Mouse (Mus musculus) T-cell, adult 2 months (primary cell): ENCODE results near the gene Plin4.
"Not testable (repeated sequence)": the region's sequence is repeated elsewhere in the genome, so short reads cannot be mapped to it uniquely, and the experiment has no call there.

Source experiments
- DNase-seq: peaks from one replicate; pipeline ENCODE4 v3.0.0; 2022; ENCODE audit warnings: low spot score

Gene Plin4

DNA sequence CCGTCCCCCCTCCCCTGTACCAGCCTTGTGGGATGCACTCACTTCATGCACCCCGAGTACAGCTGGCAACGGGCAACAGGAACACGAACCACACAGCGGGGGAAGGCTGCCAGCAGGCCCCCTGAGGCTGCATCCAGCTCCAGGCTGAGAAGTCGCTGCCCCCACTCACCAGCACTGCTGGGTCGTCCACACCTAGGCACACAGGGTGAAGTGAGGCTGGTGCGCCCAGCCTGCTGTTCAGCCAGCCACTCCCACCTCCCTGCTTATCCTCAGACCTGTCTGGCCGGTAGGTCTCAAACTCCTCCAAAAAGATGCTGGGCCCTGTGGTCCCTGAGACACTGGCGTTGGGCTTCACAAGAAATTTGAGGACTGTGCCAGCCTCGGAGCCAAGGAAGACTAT, 16.6 kb upstream of the Plin4 start:
- DNase-seq = no peak

DNA sequence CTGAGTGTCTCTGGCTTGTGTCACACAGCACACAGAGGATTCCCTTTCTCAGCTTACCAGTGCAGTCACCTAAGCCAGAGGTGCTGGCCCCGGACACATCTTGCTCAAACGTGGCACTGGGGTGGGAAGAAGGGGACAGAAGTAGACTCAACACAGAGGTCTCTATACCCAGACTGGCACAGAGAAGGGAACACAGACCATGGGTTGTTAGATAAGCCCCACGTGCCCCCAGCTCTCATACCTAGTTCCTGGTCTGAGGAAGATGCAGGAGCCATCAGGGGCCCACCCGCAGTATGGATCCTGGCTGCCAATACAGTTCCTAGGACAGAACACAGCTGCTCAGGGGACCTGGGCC, 15.7 kb upstream of the Plin4 start:
- DNase-seq = no peak

DNA sequence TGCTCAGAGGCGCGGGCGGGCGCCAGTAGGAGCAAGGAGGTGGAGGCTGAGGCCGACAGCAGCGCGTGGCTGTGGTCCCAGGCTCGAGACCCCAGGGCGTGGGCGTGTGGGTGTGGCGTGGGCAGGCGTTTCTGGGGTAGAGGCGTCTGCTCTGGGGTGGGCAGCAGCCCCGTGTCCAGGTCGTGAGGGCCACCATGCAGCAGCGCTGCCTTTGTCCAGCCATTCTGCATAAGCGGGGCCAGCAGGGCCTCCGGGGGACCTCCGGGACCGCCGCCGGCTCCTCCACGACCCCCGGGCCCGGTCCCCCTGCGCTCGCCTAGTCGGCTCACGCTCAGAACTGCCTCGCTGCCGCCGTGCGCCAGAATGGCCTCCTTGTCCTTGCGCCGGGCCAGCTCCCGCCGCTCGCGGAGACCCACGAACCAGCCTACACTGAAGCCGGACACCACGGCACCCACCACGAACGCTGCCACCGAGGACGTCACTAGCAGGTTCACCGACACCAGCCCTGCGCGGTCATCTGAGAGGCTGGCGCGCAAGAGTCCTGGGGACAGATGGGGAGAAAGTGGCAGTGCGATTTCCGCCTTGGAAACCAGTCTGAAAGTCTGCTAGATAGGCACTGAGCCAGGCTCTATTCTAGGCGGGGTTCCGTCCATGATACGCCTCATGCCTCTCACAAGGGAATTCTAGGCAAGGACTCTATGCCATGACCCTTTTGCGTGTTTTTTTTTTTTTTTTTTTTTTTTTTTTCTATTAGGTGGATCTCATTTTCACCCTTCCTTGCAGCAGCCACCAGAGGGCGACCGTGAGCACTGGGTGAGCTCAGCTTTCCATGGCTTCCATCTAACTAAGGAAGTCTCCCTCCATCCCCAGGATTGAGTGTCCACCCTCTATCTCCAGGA, 15.0 kb upstream of the Plin4 start:
- DNase-seq = peak; percentile 39

DNA sequence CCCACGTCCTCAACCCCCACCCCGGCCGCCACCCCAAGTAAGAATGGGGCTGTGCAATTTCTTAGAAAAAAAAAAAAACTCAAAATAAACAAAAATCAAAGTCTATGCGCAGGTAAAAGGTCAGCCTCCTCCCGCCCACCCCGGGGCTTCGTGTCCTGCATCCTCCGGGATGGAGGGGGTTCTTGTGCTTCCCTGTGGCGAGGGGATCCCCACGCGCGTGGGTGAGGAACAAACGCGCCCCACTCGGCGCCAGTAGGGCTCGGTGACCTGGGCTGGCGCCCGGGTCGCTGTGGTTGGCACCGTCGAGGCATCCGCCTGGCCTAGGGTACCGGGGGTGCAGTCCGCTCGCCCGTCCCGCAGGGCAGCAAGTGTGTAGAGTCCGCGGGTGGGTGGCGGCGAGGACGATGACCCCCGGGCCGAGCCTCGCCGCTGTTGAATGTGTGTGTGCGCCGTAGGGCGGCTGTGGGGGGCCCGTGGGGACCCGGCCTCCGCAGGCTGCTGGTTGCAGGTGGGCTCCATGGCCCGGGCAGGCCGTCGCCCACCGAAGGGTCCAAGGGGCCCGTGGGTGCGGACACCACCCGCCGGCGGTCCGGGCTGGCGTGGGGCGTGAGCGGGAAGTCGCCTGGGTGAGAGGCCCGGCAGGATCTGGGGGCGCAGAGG, 14.2 kb upstream of the Plin4 start:
- DNase-seq = no peak

DNA sequence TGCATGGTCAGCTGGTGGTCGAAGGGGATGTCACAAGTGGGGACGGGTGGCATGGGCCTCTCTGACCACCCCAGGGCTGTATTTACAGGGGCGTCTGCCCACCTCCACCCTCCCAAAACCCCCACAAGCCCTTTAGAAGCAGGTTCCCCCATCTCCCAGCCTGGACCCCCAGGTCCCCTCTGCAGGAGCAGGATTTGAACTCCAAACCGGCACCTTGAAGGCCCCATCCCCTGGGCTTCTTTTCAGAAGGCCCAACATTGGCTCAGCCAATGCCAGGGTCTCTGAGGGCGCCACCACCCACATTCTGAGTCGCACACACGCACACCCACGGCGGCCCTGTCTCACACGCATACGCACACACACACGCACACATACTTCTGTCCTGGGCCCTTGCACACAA, 13.6 kb upstream of the Plin4 start:
- no peak for DNase-seq

DNA sequence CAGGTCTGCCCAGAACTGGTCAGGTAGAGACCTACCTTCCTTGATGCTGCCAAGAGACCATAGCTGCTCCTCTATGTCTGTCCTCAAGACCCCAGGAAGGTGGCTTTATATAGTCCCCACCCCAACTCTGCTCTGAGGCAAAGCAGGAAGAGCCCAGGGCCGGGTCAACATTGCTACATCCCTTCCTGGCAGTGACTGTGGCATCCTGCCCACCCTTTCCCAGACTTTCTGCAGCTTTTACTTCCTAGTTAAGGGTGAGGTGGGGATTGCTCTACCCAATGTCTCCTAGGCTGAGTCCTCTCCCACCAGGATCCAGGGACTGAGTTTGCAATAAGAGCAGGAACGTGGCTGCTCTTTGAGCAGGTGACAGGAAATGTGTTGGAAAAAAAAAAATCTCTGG, 12.2 kb upstream of the Plin4 start, which contains the start of gene Lrg1:
Gene Lrg1 (minus strand): TSS at position 176 of the 400 bp plus-strand sequence.
- DNase-seq = no peak

DNA sequence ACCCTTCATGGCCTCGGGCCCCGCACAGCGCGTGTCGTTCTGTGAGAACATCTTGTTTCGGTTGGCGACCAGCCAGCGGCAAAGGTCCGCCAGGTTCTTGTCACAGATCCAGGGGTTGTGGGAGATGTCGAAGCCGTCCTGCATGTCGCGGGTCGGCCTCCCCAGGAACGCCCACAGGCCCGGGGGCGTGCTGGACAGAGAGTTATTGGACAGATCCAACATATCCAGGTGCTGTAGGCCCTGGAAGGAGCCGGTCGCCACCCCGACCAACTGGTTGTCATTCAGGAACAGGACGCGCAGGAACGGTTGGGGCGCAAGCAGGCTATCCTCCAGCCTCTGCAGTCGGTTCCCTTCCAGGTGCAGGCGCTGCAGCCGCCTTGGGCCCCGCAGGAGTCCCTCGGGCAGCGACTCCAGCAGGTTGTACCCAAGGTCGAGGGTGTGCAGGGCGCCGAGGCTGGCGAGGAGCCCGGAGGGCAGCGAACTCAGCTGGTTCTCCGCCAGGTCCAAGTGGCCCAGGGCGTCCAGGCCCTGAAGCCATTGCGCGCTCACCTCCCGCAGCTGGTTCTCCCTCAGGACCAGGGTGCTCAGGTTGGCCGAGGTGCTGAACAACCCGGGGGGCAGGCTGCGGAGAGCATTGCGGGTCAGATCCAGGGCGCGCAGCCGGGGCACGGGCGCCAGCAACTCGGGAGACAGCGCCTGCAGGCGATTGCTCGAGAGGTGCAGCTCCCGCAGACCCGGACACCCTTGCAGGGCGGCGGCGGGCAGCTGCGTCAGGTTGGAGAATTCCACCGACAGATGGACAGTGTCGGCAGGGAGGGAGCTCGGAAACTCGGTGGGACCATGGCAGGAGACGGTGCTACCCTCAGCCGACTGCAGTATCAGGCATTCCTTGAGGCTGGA, 10.6 kb upstream of the Plin4 start:
- DNase-seq = no peak

DNA sequence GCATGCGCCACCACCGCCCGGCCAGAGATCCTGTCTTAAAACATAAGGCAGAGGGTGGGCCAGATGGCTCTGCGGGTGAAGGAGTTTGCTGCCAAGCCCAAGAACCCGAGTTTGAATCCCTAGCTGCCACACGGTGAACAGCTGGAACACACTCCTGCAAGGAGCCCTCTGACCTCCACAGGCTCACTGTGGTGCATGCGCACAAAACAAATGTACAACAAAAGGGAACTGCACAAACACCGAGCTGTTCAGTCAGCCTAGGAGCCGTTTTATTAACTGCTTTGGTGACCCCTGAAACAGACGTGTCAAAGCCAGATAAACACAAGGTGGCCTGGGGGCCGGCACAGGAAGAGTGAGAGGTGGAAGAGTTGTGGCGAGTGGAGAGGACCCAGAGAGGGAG, 9.8 kb upstream of the Plin4 start:
- no peak for DNase-seq

DNA sequence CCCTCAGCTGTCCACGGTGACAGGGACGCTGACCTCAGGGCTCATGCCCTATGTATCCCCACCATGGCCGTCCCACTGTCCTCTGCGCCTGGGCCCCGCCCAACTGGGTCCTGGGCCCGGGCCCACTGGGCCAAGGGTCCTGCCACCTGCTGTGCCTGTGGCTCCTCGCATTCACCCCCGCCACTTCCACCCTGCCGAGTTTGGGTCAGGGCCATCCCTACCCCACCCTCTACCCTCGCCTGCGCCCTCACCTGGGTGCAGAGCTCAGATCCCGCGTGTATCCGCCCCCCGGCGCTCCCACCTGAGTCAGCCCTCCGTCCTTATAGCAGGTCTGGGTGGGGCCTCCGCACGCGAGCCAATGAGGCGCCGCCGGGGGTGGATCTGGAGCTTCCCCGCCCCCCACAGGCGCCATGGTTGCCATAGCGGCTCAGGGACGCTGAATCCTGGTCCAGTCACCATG, 7.7 kb upstream of the Plin4 start, which contains the start of gene Plin5:
Gene Plin5 (minus strand): TSS at position 346 of the 460 bp plus-strand sequence.
- DNase-seq = no peak

DNA sequence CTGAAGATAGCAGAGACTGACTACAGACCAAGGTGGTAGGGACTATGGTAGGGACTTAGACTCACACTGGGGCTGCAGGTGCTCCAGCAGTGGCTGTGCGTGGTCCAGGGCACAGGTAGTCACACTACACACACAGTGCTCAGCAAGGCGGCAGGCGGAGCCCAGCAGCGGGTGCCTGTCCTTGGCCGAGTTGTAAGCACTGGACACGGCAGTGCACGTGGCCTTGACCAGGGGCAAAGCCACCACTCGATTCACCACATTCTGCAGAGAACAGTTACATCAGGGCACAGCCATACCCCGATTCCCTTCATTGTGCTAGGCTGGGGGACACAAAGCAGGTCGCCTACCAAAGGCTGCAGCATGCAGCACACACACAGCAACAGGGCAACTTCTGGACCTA, 6.6 kb upstream of the Plin4 start:
- DNase-seq = no peak

DNA sequence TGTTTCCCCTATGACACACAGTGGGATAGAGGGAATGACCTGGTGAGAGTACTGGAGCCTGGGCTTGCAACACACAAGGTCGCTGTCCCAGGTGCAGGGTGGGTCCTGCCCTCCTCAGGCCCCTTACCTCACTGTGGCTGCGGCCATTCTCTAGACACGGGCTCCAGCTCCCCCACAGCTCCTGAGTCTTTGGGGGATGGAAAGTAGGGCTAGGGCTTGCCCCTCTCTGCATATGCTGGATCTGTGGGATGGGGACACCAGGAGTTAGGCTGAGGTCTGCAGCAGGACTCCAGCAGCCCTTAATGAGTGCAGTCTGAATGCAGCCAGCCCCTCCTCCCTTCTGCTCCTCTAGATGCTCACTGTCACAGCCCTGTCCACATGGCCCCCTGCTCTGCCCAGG, 3.1 kb upstream of the Plin4 start:
- no peak for DNase-seq

DNA sequence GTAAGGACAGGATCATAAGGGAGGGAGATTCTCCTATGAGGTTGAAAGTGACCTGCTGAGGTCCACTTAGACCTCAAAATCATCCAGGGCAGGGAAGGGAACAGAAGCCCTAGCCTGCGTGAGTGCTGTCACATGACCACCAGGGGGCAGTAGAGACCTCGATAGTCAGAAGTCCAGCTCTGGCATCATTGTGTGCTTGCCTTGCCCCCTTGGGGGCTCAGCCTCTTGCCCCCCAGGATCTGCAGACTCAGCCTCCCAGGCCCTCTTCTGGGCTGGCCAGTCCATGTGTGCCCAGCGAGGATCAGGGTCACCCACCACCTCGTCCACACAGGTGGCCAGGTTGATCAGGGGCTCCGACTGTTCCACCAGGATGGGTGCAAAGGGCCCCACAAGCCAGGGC, 2.3 kb upstream of the Plin4 start:
- DNase-seq = peak; percentile 52

DNA sequence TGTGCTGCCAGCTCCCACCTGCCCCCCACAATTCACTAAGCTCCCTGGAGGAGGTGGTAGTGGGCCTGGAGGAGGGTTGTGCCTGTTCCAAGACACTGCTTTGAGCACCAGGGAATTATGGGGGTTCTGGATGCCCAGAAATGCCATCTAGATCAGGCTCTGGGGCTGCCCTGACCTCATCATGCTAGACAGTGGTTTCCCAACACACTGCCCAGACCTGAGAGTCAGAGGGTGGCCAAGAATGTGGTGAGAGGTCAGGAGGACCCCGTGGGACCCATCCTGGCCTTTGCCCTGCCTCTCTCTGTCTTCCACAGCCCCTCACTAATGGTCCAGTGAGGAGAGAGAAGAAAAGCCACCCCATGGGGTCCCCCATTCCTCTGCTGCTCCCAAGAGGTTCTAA, 1.4 kb upstream of the Plin4 start:
- DNase-seq = no peak

DNA sequence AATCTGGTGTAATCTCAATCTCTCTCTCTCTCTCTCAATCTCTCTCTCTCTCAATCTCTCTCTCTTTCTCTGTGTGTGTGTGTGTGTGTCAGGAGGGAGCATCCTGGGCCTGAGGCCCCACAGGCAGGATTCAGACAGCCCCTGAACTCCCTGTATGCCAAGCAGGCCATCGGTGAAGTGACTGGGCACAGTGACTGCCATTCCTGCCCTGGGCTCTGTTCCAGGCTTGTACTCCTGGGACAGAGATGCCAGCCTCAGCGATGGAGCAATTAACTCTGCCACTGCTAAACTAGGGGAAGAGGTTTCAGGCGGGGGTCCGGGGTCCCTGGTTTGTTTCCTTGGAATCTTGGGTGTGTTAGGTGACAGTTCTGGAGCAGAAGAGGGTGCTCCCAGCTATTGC, 968 bp upstream of the Plin4 start:
- no peak for DNase-seq

DNA sequence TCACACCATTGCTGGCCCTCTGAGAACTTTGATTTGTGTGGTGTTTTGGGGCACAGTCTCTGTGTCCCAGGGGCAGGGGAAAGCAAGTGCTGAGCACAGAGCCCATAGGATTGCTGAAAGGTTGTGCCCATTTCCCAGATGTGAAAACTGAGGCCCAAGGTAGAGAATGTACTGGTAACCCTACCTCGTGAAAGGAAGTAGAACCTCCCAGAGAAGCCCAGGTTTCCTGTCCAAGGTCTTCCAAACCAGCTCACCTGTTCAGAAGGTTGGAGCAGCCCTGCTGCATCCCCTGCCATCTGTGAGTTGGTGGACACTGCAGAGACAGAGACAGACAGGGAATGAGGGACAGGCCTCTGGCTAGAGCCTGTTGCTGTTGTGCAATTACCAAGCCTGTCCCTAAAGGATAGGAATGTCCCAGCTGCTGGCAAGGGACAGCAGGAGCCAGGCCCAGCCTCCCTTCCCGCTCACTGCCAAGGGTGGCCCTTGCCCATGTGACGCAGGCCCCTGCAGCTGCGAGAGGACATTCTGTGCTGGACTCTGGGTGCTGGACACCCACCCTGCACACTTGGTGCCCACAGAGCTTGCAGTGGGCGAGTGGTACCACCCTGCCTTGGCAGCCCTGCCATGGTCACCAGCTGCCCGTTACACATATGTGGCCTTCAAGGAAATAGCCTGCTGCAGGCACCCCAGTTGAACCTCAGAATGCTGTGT, 1.1 kb downstream of the Plin4 start:
- DNase-seq = no peak

DNA sequence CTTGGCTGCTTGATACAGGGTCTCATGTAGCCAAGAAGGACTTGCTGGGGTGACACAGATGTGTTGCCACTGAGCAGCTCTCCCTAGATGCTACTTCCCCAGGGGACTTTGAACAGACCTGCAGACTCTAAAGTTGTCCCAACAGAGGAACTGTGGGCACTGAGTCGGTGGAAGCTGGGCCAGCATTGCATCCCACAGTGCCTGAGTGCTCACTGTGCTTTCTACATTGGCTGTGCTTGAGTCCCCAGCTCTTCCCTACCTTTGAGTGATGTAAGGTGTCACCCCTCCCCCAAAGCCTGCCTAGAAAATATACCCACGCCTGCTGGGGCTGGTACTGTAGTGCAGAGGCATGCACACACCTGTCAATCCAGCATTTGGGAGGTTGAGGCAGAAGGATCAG, 1.9 kb downstream of the Plin4 start:
- no peak for DNase-seq

DNA sequence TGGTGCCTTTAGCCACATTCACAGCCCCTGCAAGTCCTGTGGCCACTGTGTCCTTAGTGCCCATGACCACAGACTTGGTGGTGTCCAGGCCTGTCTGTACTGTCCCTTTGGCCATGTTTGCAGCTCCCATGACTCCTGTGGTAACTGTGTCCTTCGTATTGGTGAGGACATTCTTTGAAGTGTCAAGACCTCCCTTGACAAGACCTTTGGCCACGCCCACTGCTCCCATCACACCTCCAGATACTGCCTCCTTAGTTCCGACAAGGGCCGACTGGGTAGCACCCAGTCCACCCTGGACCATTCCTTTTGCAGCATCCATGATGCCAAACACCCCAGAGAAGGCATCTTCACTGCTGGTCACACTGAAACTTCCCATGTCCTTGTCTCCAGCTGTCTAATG, 2.6 kb downstream of the Plin4 start:
- no peak for DNase-seq

DNA sequence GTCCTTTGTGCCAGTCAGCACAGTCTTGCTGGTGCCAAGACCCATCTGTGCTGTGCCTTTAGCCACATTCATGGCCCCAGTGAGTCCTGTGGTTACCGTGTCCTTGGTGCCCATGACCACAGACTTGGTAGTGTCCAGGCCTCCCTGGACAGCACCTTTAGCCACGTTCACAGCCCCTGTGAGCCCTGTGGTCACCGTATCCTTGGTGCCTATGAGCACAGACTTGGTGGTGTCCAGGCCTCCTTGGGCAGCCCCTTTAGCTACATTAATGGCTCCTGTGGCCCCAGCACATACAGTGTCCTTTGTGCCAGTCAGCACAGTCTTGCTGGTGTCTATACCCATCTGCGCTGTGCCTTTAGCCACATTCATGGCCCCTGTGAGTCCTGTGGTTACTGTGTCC, 3.2 kb downstream of the Plin4 start:
- not testable (repeated sequence) for DNase-seq

DNA sequence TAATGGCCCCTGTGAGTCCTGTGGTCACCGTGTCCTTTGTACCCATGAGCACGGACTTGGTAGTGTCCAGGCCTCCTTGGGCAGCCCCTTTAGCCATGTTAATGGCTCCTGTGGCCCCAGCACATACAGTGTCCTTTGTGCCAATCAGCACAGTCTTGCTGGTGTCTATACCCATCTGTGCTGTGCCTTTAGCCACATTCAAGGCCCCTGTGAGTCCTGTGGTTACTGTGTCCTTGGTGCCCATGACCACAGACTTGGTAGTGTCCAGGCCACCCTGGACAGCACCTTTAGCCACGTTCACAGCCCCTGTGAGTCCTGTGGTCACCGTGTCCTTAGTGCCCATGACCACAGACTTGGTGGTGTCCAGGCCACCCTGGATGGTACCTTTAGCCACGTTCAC, 4.8 kb downstream of the Plin4 start:
- DNase-seq = not testable (repeated sequence)

DNA sequence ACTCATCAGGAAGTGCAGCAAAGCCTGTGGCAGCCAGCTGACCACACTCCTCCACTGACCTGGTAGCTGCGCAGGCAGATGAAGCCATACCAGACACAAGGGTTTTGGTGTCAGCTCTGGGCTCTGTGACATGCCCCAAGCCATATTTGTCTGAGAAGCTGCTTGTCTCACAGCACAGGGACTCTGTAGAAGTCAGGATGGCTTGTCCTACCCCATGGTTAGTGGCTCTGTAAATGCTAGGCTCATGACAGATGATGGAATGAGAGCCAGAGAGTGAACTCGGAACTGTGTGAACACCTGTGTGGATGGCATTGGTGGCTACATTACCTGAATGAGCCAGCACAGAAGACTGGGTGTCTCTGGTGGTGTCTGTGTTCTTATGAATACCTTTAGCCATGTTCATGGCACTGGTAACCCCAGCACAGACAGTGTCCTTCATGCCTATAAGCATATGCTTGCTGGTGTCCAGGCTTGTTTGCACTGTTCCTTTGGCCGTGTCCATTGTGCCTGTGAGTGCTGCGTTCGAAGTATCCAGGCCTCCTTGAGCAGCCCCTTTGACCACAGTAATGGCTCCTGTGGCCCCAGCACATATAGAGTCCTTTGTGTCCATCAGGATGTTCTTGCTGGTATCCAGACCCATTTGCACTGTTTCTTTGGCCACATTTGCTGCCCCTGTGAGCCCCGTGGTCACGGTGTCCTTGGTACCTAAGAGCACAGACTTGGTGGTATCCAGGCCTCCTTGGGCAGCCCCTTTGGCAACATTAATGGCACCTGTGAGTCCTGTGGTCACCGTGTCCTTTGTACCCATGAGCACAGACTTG, 5.9 kb downstream of the Plin4 start:
- no peak for DNase-seq

DNA sequence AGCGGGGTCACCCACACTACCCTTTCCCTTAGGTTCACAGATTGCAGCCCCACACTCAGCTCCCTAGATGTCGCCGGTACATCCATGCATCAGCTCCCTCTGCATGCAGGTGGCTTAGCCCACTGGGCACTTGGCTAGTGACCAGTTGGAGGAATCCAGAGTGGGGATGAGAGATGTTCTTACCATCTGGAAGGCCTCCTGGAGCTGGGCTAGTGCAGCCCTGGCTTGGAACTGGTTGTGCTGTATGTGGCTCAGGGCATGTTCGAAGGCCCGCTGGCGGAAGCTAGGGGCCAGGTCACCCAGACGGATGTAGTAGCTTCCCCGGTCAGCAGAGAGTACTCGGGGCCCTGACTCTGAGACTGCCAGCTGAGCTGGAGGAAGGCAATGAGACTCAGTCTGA, 6.7 kb downstream of the Plin4 start:
- DNase-seq = no peak
